Mouse (Mus musculus) adrenal gland, postnatal 14 days (tissue): ENCODE data around the gene Atrnl1. TPM values are rescaled to one million over a fixed set of nuclear protein-coding genes. Genes with fewer than 3 reads are reported as not detected.
A peak's percentile ranks its signal among the peaks of the same experiment; 100 is the strongest.
"Not testable (repeated sequence)": the region's sequence is repeated elsewhere in the genome, so short reads cannot be mapped to it uniquely, and the experiment has no call there.

Experiments
- DNase-seq: peaks from one replicate; pipeline ENCODE4 v3.0.0; 2021; ENCODE audit warnings: mixed read lengths
- total RNA-seq: library from RNA; stranded (reverse); gene quantifications from 2 replicates; pipeline ENCODE4 v1.2.3, GENCODE M21; 2021

The Atrnl1 gene
- total RNA-seq, 1 experiment from 2014 or later = 29.0 TPM

GRCm38 (mm10) chr19:57969766-57970165, 358.9 kb downstream of the Atrnl1 start:
- peak; percentile 40 for DNase-seq

- no peak for DNase-seq
Observed at GRCm38 (mm10) chr19:57970342-57970895, 359.6 kb downstream of the Atrnl1 start.

GRCm38 (mm10) chr19:57975201-57975600, 364.4 kb downstream of the Atrnl1 start:
- DNase-seq = no peak

- DNase-seq = no peak
Observed at GRCm38 (mm10) chr19:57985918-57986900, 375.4 kb downstream of the Atrnl1 start.

- DNase-seq = no peak
Observed at GRCm38 (mm10) chr19:57987696-57988393, 377.0 kb downstream of the Atrnl1 start.

GRCm38 (mm10) chr19:57988559-57989093, 377.8 kb downstream of the Atrnl1 start:
- no peak for DNase-seq

GRCm38 (mm10) chr19:57991099-57991760, 380.4 kb downstream of the Atrnl1 start:
- no peak for DNase-seq

GRCm38 (mm10) chr19:57994174-57994833, 383.5 kb downstream of the Atrnl1 start:
- not testable (repeated sequence) for DNase-seq

GRCm38 (mm10) chr19:57995015-57995414, 384.2 kb downstream of the Atrnl1 start:
- DNase-seq = no peak

- peak; percentile 49 for DNase-seq
Observed at GRCm38 (mm10) chr19:57997961-57998360, 387.1 kb downstream of the Atrnl1 start.

- DNase-seq = no peak
Observed at GRCm38 (mm10) chr19:58011636-58012035, 400.8 kb downstream of the Atrnl1 start.

- no peak for DNase-seq
Observed at GRCm38 (mm10) chr19:58015741-58016140, 404.9 kb downstream of the Atrnl1 start.

GRCm38 (mm10) chr19:58016561-58017453, 406.0 kb downstream of the Atrnl1 start:
- peak; percentile 41 for DNase-seq

GRCm38 (mm10) chr19:58017468-58017867, 406.6 kb downstream of the Atrnl1 start:
- no peak for DNase-seq

GRCm38 (mm10) chr19:58018698-58019097, 407.9 kb downstream of the Atrnl1 start:
- DNase-seq = no peak

GRCm38 (mm10) chr19:58021514-58022284, 410.9 kb downstream of the Atrnl1 start:
- DNase-seq = no peak

GRCm38 (mm10) chr19:58023216-58023825, 412.5 kb downstream of the Atrnl1 start:
- no peak for DNase-seq

GRCm38 (mm10) chr19:58025053-58025452, 414.2 kb downstream of the Atrnl1 start:
- no peak for DNase-seq

GRCm38 (mm10) chr19:58029661-58030060, 418.8 kb downstream of the Atrnl1 start:
- no peak for DNase-seq
